Mouse (Mus musculus): ENCODE results near the gene Arhgap6.

GRCm38 (mm10) chrX:169308559-169308958 is 513.7 kb downstream of the Arhgap6 start:
- TF ChIP-seq EP300 (IDR thresholded peaks at IDR 0.05; ENCODE audit: low read depth), result no peak
- TF ChIP-seq CTCF (IDR thresholded peaks at IDR 0.05; ENCODE audit: low read depth), result no peak
